In genomic region chr1:91962256-91962655, GRCm38 (mm10) we compare ENCODE assay signal across 8 mouse cellular contexts.
DNase-seq lines count a peak whose midpoint lies in the region; ATAC-seq lines count a peak whose summit lies in the region.

No protein-coding gene starts in this region.

- DNase-seq in heart, adult 8-10 months (ENCODE audit: low spot score) = peak; percentile 46
- no peak for DNase-seq in heart, adult 11 months
- peak; percentile 77 for DNase-seq in NIH3T3 (ENCODE audit: low read depth)
- DNase-seq in cerebellum, postnatal 10 days = peak; percentile 79 to 81
- DNase-seq in gastrocnemius, postnatal 25 days = peak; percentile 48
- peak; percentile 76 for DNase-seq in kidney, postnatal 14 days
- DNase-seq in spleen, postnatal 36 days (ENCODE audit: low spot score in 2 of 2) = peak; percentile 31 to 33

- ATAC-seq in megakaryocyte progenitor cell, adult 5-6 weeks (replicated peaks; ENCODE audit: poor library complexity) = peak; percentile 89
